Mouse (Mus musculus) adrenal gland, postnatal 10 days (tissue): ENCODE results near the gene Cd247. TPM values are rescaled to one million over a fixed set of nuclear protein-coding genes. Genes with fewer than 3 reads are reported as not detected.

ENCODE experiments used
- DNase-seq: peaks from one replicate; pipeline ENCODE4 v3.0.0; 2021; ENCODE audit warnings: mixed read lengths
- total RNA-seq, 2 experiments: library from RNA; stranded (reverse); gene quantifications; 2 replicates each; pipeline ENCODE4 v1.2.3; 2021

The Cd247 gene
- total RNA-seq, 2 experiments from 2014 or later, result 3.2 to 4.5 TPM

DNA sequence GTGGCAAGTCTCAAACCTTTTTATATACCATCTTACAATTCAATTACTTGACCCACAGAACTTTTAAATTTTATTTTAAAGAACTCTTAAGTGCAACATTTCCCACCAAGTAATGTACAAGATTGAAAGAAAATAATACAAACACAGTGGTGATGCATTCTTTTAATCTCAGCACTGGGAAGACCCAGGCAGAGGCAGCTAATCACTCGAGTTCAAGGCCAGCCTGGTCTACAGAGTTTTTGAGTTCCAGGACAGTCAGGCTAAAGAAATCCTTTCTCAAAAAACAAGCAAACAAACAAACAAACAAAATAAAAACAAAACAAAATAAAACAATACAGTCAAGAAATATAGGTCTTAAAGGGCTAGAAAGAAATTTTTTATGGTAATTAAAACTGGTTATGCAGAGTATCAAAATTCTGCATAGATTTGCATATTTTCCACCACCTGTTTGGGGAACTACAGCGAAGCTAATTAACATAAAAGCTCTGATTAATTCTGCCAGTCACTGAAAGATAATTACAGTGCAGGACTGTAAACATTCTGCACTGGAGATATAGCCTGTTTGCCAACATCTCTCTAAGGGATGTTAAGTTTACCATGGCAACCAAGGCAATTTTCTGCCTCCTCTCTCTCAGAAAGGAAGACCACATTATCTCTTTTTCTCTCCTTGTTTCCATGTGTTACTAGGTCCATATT lies 125.4 kb downstream of the Cd247 start:
- DNase-seq, result no peak

DNA sequence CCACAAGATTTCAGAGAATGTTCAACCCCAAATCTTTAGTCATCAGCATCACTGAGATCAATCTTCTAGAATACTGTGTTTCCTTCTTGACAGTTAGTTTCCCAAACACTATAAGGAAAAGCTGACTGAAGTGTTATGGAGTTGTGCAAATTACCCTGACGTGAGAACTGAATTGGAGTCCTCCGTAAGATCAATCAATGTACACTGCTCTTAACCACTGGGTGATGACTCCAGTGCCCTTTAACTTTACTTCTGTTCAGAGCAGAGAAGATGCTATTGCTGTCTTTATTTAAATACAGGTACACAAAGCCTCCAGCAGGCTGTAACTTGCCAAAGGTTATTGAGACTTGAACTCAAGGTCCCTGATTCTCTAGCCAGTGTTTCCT lies 125.9 kb downstream of the Cd247 start:
- no peak for DNase-seq

DNA sequence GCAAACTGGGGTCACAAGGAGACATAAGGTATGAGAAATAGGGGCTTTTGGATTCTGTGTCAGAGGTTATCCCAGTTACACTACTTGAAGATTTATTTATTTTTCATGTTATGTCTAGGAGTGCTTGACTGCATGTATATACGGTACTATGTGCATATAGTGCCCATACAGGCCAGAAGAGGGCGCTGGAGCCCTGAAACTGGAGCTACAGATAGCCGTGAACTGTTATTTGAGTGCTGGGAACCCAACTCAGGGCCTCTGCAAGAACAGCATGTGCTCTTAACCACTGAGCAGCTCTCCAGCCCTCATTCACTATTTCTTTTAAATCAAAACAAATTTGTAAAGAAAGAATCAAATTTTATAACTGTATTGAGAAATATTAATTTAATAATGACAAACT lies 132.5 kb downstream of the Cd247 start:
- no peak for DNase-seq

DNA sequence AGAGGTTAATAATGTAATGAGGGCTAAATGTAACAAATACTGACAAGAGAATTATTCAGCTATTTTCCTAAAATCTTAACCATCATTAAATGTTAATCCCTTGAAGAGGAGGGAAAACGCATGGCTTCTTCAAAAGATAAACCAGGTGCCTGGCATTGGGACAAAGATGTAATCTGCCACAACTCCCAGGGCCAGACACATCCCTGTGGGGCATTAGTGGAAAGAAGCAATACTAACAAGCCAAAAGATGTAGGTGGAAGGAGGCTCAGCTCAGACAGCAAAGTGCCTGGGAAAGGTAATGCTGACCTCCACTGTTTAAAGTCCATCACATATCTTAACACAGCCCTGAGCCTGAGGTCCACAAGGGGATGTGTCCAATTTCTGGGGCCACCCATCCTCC lies 134.0 kb downstream of the Cd247 start:
- DNase-seq, result no peak

DNA sequence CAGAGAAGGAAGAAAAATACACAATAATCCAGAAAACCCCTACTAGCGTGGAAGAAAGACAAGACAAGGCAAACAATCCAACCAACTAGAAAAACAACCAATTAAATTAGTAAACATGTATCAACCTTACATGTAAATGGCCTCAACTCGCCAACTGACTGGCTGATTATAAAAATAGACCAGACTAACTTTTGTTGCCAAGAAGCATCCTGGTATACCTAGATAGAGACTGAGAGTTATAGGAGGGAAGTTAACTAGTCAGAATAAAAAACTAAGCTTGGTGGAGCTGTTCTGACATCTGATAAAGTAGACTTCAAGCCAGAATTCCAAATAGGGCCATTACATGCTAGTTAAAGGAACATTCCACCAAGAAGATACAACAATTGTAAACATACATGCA lies 136.7 kb downstream of the Cd247 start:
- no peak for DNase-seq

Other genes starting within 250 kb of the Cd247 start
- 10 to 100 TPM; 46.1 to 56.6 TPM for gene Mpzl1, start 154.1 kb upstream of the Cd247 start, total RNA-seq
- 10 to 100 TPM; 27.8 to 32.6 TPM for gene Rcsd1, start 78.9 kb upstream of the Cd247 start, total RNA-seq
- 10 to 100 TPM; 51.2 TPM for gene Creg1, start 24.9 kb upstream of the Cd247 start, total RNA-seq
- gene Pou2f1, start 214.0 kb downstream of the Cd247 start, total RNA-seq, result 10 to 100 TPM; 11.3 to 17.5 TPM